Mouse (Mus musculus) activated CD4-positive, CD25-positive, alpha-beta regulatory T cell, adult 4 months (primary cell): ENCODE data around the gene Slc6a17. TPM values are rescaled to one million over a fixed set of nuclear protein-coding genes. Genes with fewer than 3 reads are reported as not detected.

Source experiments
- ATAC-seq: one replicate; pipeline ENCODE4 v1.8.0; 2017
- polyA plus RNA-seq, 2 experiments: library from polyadenylated mRNA; unstranded; fragments of 100-300 nt; shearing (Covaris generic); gene quantifications; one replicate each; pipeline ENCODE4 v1.2.1; 2017

The Slc6a17 gene
- polyA plus RNA-seq, result not detected

DNA sequence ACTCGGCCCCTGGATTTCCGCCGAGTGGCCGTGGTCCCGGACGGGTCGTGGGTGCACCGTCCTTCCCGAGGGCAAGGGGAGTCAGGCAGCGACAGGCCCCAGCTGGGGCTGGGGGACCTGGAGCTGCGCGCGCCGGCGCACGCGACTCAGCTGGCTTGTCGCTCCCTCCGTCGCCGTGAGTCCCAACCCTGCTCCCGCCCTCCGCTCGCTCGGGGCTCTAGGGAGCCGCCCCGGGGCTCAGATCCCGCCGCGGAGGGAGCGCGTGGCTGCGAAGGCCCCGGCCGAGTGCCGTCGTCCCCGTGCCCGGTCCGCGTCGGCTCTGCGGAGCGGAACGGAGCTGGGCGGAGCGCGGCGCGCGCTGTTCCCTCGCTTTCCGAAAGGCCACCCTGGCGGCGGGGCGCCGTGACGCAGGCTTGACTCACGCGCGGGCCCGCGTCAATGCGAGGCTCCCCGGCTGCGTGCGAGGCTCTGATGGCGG lies at the start of gene Slc6a17:
Gene Slc6a17, minus strand, starts transcription at position 388 of the 478 bp plus-strand sequence.
- ATAC-seq, result no peak

DNA sequence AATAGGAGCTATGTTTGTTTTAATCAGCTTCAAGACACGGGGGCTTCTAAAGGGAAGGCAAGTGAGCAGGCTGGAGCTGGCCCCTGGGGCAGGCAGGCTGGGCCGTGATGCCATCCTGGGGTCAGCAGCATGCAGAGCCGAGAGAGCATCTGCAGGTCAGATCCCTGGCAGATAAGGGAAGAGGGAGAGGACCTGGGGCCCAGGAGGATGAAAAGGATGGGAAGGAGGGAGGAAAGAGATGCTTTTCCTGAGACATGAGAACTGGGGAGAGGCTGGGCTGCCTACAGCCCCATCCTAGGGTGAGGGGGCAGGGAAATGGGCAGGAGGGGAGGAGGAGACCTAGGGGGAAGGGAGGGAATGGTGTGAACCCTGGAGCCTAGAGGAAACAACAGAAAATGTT lies 47.5 kb upstream of the Slc6a17 start:
- no peak for ATAC-seq

DNA sequence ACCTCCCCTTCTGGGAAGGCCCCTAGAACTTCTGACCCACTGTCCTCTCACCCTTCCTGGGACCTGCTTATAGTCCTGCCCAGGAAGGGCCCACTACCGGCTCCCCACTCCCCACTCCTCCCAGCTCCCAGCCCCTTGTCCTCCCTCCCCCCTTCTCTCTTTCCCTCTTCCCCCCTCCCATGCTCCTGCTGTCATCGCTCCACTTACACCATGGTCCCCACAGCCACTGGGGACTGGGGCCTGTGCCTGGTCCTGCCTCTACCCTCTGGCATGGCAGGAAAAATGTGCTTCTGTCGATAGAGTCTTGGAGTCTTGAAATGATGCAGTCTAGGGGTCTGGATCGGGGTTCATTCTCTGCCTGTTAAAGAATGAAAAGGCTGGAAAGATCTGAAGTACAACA lies 46.1 kb upstream of the Slc6a17 start:
- no peak for ATAC-seq

DNA sequence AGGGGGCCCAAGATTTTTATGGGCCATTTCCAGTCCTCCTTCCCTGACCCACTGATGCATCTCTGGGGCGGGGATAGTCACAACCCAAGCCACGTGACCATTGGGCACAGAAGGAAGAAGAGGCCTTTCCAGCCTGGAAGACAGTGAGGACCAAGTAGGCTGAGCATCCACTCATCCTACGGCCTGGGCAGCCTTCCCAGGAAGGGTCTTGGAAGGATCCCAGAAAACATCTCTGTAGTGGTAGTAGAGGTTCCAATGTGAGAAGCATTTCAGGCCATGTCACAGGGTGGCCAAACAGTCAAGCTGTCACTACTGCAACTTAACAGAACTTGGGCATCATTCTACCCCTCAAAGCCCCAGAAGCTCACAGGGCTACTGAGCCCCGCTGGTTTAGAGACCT lies 44.8 kb upstream of the Slc6a17 start:
- no peak for ATAC-seq

- ATAC-seq, result no peak
These were observed 44.3 kb upstream of the Slc6a17 start for GRCm38 (mm10) chr3:107562104-107562503.

GRCm38 (mm10) chr3:107559183-107559582 lies 41.4 kb upstream of the Slc6a17 start:
- no peak for ATAC-seq

GRCm38 (mm10) chr3:107558740-107559139 lies 40.9 kb upstream of the Slc6a17 start:
- no peak for ATAC-seq

DNA sequence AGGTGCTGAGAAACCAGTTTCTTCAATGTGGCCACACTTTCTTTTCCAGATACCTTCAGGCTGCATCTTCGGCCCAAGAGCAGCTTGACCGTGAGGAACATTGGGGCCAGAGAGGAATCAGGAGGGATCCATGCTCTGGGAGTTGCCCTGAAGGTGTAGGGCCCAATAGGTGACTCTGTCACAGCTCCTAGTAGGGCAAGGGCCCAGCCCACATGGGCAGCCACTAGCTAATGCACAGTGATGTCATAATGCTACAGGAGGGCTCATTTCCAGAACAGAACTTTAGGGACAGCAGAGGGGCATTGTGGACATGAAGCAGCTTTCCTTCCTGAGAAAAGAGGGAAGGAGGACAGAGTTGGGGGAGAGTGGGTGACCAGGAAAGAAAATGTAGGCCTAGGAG lies 37.0 kb upstream of the Slc6a17 start, which contains the start of gene Ubl4b:
Gene Ubl4b, minus strand, starts transcription at position 232 of the 400 bp plus-strand sequence.
- ATAC-seq, result no peak

- no peak for ATAC-seq
These were observed 32.7 kb upstream of the Slc6a17 start for GRCm38 (mm10) chr3:107550409-107551049.

GRCm38 (mm10) chr3:107546956-107547355 lies 29.1 kb upstream of the Slc6a17 start:
- ATAC-seq, result no peak

DNA sequence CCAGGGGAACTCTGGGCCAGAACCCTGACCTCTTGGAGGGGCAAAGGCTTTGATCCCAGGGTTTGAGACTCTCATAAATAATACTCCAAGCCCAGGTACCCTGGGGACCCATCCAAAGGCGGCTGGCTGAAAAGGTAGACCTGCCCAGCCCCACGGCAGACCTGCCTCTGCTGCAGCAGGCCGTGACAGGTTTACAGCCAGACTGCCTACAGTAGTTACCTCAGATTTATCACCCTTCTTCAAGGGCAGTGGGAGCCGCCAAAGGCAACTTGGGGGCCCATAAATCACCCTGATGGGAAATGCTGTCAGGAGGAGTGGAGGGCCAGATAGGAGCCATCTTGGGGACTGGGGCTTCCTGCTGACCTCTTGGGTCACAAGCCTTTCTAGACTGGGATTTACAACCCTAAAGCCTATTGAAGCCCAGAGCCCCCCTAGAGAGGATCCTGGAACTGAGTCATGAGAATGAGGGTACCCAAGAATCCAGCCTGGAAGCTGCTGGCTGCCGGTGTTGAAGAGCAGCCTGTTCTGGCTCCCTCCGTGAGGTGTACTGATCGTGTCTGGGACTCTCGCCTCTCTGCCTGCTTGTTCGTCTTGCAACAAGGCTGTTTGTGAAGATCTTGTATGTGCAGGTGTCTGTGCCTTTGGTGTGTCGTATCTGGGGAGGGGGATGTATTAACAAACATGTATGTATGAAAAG lies 28.0 kb upstream of the Slc6a17 start:
- no peak for ATAC-seq

- no peak for ATAC-seq
These were observed 27.5 kb upstream of the Slc6a17 start for GRCm38 (mm10) chr3:107545278-107545677.

- no peak for ATAC-seq
These were observed 25.6 kb upstream of the Slc6a17 start for GRCm38 (mm10) chr3:107543158-107544080.

DNA sequence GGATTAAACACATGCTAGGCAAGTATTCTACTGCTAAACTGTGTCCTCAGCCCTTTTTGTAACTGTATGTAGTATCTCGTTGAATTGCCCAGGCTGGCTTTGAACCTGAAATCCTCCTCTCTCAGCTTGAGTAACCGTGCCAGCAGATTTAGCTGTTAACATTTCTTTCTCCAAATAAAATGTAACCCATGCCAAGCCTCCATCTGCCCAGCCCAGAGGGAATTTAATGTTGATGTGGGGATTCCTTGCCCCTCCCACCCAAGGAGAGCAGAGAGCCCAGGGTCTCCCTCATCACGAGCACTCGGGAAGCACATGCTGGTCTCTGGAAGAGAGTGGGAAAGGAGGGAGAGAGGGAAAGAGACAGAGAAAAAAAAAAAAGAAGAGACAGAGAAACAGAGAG lies 24.8 kb upstream of the Slc6a17 start:
- no peak for ATAC-seq

DNA sequence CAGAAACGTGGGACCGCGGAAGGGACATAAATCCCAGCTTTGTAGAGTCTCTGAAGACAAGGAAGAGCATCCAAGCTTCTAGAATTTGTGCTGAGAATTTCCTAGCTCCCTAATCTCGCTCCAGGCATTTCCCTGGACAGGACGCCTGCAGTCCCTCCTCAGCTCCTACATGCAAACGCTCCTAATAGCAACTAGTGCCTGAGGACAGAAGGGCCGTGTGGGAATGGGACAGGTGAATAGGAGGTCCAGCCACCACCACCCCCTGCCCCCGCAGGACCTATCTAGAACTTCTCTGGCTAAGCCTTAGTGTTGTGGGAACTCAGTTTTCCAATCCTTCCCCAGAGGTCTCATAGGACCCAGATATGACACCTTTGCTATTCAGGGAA lies 19.7 kb upstream of the Slc6a17 start:
- no peak for ATAC-seq

DNA sequence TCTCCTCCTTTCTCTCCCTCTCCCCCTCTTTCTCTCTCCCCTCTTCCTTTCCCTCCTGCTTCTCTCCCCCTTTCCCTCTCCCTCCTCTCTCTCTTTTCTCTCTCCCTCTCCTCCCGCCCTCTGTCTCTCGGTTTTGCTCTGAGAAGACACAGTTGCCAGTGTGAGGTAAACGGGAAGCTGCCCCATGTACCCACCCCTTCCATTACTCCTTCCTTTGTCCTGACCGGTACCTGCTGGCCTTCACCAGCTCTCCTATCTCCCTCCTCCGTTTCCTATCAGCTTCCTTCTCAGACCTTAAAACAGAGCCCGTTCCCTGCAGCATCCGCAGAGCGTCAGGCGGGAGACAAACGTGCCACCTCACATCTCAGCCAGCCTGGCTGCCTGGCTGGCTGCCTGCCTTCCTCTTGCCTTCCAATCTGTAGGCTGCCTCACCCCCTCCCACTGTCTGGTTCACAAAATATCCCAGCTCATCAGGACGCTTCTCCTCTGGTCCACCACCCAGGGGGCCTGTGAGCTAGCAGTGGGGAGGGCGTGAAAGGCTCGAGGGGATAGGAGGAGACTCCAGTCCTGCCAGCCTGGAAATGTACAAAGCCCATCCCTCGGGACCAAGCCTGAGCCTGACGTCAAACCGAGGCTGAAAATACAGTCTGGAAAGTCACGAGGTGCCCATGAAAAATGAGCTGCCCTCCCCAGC lies 19.1 kb upstream of the Slc6a17 start:
- no peak for ATAC-seq

DNA sequence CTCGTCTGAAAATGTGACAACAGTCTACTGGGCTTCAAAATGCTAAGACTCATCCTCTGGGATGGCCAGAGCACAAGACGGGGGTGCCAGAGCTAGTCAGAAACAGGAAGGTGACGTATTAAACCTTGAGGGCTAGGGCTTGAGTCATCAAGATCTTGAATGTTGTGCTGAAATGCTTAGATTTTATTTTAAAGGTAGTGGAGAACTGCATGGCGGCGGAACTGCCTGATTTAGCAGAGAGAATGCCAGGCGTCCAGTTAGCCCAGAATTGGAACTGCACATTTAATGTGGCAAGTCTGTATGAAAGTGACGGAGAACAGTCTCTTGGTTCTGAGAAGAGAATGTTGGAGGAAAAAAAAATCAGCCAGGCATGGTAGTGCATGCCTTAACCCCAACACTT lies 17.1 kb upstream of the Slc6a17 start:
- ATAC-seq, result no peak

GRCm38 (mm10) chr3:107533532-107533931 lies 15.7 kb upstream of the Slc6a17 start:
- ATAC-seq, result no peak

DNA sequence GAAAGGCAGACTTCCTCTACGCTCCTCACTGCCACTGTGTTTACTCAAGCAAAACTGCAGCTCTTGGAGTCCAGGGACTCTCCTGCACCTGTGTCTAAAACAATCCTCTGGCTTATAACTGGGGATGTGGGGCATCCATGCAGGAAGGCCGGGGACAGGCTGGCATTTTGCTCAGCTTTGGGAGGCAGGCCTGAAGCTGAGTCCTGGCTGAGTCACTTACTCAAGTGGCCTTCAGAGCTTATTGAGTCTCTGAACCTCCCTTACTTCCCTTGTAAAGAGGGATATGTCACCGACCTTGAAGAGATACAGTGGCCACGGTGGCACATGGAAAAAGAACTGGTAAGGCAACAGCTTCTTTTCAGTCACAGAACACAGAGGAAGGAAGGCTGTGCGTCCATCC lies 12.8 kb upstream of the Slc6a17 start:
- ATAC-seq, result no peak

GRCm38 (mm10) chr3:107529182-107529581 lies 11.4 kb upstream of the Slc6a17 start:
- no peak for ATAC-seq

- no peak for ATAC-seq
These were observed 10.7 kb upstream of the Slc6a17 start for GRCm38 (mm10) chr3:107528401-107529118.

DNA sequence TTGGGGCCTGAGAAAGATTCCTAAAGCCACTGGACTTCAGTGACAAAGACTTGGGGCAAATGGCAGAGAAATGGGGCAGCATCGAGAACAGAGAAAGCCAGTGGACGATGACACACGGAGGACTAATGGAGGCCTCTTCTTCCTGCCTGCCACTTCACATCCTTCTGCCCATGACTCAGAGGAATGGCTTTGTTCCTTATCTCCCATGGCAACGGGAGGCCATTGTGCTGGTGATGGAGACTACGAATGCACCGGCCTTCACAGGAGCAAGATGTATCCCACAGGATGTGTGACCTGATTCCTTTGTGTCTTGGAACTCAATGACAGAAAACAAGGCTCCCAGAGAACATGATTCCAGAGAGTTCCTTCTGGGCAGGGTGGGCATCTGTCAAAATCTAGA lies 6.7 kb upstream of the Slc6a17 start:
- ATAC-seq, result no peak
